Mouse (Mus musculus) embryonic facial prominence, embryonic 13.5 days (tissue): ENCODE results near the gene Lurap1. TPM values are rescaled to one million over a fixed set of nuclear protein-coding genes. Genes with fewer than 3 reads are reported as not detected.

Source experiments
- ATAC-seq: fragments of 200-750 bp; cut with Nextera tagmentation; 2 replicates; pipeline ENCODE4 v1.8.0; 2017; ENCODE audit warnings: low read depth; ENCODE audit not compliant: insufficient number of reproducible peaks, insufficient read depth, low FRiP score, low TSS enrichment
- H3K27ac ChIP-seq: fragments of 300-500 bp; sonication (generic); 2 replicates; pipeline ENCODE4 v1.5.1; 2015; ENCODE audit warnings: moderate library complexity, mild to moderate bottlenecking, inconsistent platforms
- H3K27me3 ChIP-seq: fragments of 300-500 bp; sonication (generic); 2 replicates; pipeline ENCODE4 v1.6.1; 2015; ENCODE audit warnings: mild to moderate bottlenecking, inconsistent platforms
- H3K36me3 ChIP-seq: fragments of 300-500 bp; sonication (generic); 2 replicates; pipeline ENCODE4 v1.6.1; 2015; ENCODE audit warnings: mild to moderate bottlenecking, inconsistent platforms
- H3K4me1 ChIP-seq: fragments of 300-500 bp; sonication (generic); 2 replicates; pipeline ENCODE4 v1.6.1; 2015; ENCODE audit warnings: inconsistent platforms
- H3K4me2 ChIP-seq: fragments of 300-500 bp; sonication (generic); 2 replicates; pipeline ENCODE4 v1.6.1; 2015; ENCODE audit warnings: moderate library complexity, mild to moderate bottlenecking, inconsistent platforms
- H3K4me3 ChIP-seq: fragments of 300-500 bp; sonication (generic); 2 replicates; pipeline ENCODE4 v1.5.1; 2015; ENCODE audit warnings: mild to moderate bottlenecking, inconsistent platforms
- H3K9ac ChIP-seq: fragments of 300-500 bp; sonication (generic); 2 replicates; pipeline ENCODE4 v1.6.1; 2015; ENCODE audit warnings: mild to moderate bottlenecking, inconsistent platforms
- H3K9me3 ChIP-seq: fragments of 300-500 bp; sonication (generic); 2 replicates; pipeline ENCODE4 v1.6.1; 2016; ENCODE audit warnings: inconsistent platforms
- WGBS: fragments of 180-500 bp; shearing (Covaris S2); methylation state at CpG from one replicate; pipeline ENCODE4 v1.1.7; 2015; ENCODE audit warnings: mixed read lengths; 5-methylcytosine and 5-hydroxymethylcytosine counted together
- polyA plus RNA-seq: library from polyadenylated mRNA; unstranded; fragments of >200 nt; fragmentation: Nextera tagmentation; extraction: Ambion mirVana; gene quantifications from 2 replicates; pipeline ENCODE4 v1.2.1, GENCODE M21; 2015

The Lurap1 gene
- polyA plus RNA-seq, 1 experiment from 2014 or later: 2.7 TPM

DNA sequence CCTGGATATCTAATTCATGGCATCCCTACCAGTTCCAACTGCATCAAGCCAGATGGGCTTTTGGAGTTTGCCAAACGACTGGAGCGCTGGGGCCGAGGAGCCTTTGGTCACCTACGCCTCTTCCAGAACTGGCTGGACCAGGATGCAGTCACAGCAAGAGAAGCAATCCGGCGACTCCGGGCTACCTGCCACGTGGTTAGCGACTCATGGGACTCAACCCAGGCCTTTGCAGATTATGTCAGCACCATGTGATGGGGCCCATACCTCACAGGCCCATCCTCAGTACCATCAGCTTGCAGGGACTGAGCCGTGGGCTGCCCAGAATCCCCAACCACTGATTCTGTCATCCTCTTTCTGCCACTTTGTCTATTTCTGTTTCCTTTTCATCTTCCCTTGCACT, 54.8 kb downstream of the Lurap1 start:
- Histone ChIP-seq H3K4me1 (no peaks in the 10 kb centered on the region), H3K4me3 (no peak overlapping the region), H3K9me3 (no peaks in the 10 kb centered on the region), H3K27ac (no peak overlapping the region), H3K9ac (no peak overlapping the region), H3K4me2 (no peak overlapping the region), H3K36me3 (peaks cover 100% of the 10 kb centered on the region), H3K27me3 (no peaks in the 10 kb centered on the region)
- ATAC-seq: no peak
- 92% methylated on average over 10 of the region's 10 CpGs for WGBS

DNA sequence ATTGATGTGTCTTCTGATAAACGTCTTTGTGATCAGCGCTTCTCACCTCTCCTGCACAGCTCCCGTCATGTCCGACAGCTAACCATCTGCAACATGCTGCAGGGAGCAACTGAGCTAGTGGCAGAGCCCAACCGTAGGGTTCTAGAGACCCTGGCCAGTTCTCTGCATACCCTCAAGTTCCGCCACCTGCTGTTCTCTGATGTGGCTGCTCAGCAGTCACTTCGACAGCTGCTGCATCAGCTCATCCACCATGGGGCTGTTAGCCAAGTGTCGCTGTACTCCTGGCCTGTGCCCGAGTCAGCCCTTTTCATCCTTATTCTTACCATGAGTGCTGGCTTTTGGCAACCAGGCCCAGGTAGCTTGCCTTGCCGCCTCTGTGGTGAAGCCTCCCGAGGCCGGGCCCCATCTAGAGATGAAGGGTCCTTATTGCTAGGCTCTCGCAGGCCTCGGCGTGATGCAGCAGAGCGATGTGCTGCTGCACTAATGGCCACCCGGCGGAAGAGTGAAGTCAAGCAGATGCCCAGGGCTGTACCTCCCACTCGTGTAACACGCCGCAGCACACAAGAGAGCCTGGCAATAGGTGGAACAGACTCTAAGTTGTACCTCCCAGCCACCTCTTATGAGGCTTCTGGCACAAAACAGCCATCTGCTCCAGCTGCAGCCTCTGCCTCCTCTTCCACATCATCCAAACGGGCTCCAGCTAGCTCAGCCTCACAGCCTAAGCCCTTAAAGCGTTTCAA, 62.5 kb downstream of the Lurap1 start:
- ATAC-seq: no peak
- Histone ChIP-seq H3K4me1 (no peaks in the 10 kb centered on the region), H3K9ac (no peak overlapping the region), H3K27me3 (no peaks in the 10 kb centered on the region), H3K4me3 (no peak overlapping the region), H3K9me3 (no peaks in the 10 kb centered on the region), H3K36me3 (peaks cover 96% of the 10 kb centered on the region), H3K27ac (no peak overlapping the region), H3K4me2 (no peak overlapping the region)
- 90% methylated on average over 23 of the region's 23 CpGs for WGBS

Other genes with a start within 250 kb of the Lurap1 start
- 2.4 and 3.9 TPM in 2 replicates for gene Dmbx1, start 211.4 kb downstream of the Lurap1 start, polyA plus RNA-seq
- 2.1 and 2.8 TPM in 2 replicates for gene Faah, start 133.4 kb downstream of the Lurap1 start, polyA plus RNA-seq
- gene Nsun4, start 97.5 kb downstream of the Lurap1 start, polyA plus RNA-seq: 20.6 and 24.4 TPM in 2 replicates
- 479 and 566 TPM in 2 replicates for gene Uqcrh, start 76.3 kb downstream of the Lurap1 start, polyA plus RNA-seq
- 78.3 and 80.8 TPM in 2 replicates for gene Lrrc41, start 76.1 kb downstream of the Lurap1 start, polyA plus RNA-seq
- gene Rad54l, start 27.6 kb downstream of the Lurap1 start, polyA plus RNA-seq: 33.6 and 37.6 TPM in 2 replicates
- gene Pomgnt1, start 27.5 kb downstream of the Lurap1 start, polyA plus RNA-seq: 64.4 and 65.3 TPM in 2 replicates
- 0.98 and 1.0 TPM in 2 replicates for gene Tspan1, start 16.3 kb upstream of the Lurap1 start, polyA plus RNA-seq
- not detected in 2 replicates for gene 1700042G07Rik, start 22.0 kb upstream of the Lurap1 start, polyA plus RNA-seq
- gene Gm49337, start 22.0 kb upstream of the Lurap1 start, polyA plus RNA-seq: not detected in 2 replicates
- 28.9 and 31.6 TPM in 2 replicates for gene Pik3r3, start 70.3 kb upstream of the Lurap1 start, polyA plus RNA-seq